Mouse (Mus musculus) heart, embryonic 16.5 days (tissue): ENCODE measurements around the gene Cit. TPM values are rescaled to one million over a fixed set of nuclear protein-coding genes. Genes with fewer than 3 reads are reported as not detected.

Experiments
- ATAC-seq: fragments of 200-750 bp; cut with Nextera tagmentation; replicated peaks from 2 replicates; pipeline ENCODE4 v1.8.0; 2017; ENCODE audit warnings: moderate number of reproducible peaks; ENCODE audit not compliant: insufficient read depth, low FRiP score; ENCODE audit errors: extremely low read depth
- H3K27ac ChIP-seq: fragments of 300-500 bp; sonication (generic); 2 replicates; pipeline ENCODE4 v1.5.1; 2014; ENCODE audit warnings: mild to moderate bottlenecking, low read length, control low read depth, moderate library complexity
- H3K27me3 ChIP-seq: fragments of 300-500 bp; sonication (generic); 2 replicates; pipeline ENCODE4 v1.6.1; 2014; ENCODE audit warnings: low read length, mixed read lengths; ENCODE audit not compliant: control insufficient read depth, insufficient read depth
- H3K36me3 ChIP-seq: fragments of 300-500 bp; sonication (generic); 2 replicates; pipeline ENCODE4 v1.6.1; 2014; ENCODE audit not compliant: control insufficient read depth, insufficient read depth
- H3K4me1 ChIP-seq: fragments of 300-500 bp; sonication (generic); 2 replicates; pipeline ENCODE4 v1.6.1; 2014; ENCODE audit warnings: low read length, mixed read lengths; ENCODE audit not compliant: control insufficient read depth, insufficient read depth
- H3K4me2 ChIP-seq: fragments of 300-500 bp; sonication (generic); 2 replicates; pipeline ENCODE4 v1.6.1; 2014; ENCODE audit warnings: low read depth, mild to moderate bottlenecking, control low read depth, low read length
- H3K4me3 ChIP-seq: fragments of 300-500 bp; sonication (generic); 2 replicates; pipeline ENCODE4 v1.5.1; 2014; ENCODE audit warnings: mild to moderate bottlenecking, control low read depth, low read length
- H3K9ac ChIP-seq: fragments of 300-500 bp; sonication (generic); 2 replicates; pipeline ENCODE4 v1.6.1; 2014; ENCODE audit warnings: low read length, control low read depth
- H3K9me3 ChIP-seq: fragments of 300-500 bp; sonication (generic); replicated peaks from 2 replicates; pipeline ENCODE4 v1.6.1; 2016; ENCODE audit warnings: low read length; ENCODE audit not compliant: control insufficient read depth
- WGBS: fragments of 180-500 bp; shearing (Covaris S2); extraction: QIAGEN DNeasy Blood & Tissue Kit; methylation state at CpG from one replicate; pipeline ENCODE4 v1.1.7; 2014; 5-methylcytosine and 5-hydroxymethylcytosine counted together
- polyA plus RNA-seq: library from polyadenylated mRNA; unstranded; fragments of >200 nt; fragmentation: Nextera tagmentation; extraction: Ambion mirVana; gene quantifications from 2 replicates; pipeline ENCODE4 v1.2.1, GENCODE M21; 2015

Gene Cit
- polyA plus RNA-seq, 1 experiment from 2014 or later: 21.7 TPM

DNA sequence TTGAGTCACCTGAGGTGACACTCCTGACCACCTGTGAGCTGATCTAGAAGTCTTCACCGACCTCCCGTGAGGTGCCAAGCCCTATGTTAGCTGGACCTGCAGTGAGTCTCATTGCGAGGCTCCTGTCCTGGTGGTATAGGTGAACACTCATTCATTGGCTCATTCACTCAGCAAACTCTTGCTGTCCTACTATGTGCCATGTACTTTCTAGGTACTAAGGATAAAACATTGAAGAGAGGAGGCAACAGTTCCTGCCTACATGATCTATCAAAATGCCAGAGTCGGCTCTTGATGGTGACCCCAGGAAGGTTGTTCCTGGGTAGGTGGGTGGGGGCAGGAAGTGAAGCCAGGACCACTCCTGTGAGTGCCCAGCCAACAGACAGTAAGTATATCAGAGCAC lies 72.9 kb downstream of the Cit start:
- ATAC-seq: no peak
- no peak overlapping the region for H3K4me3 ChIP-seq
- H3K9me3 ChIP-seq: no peaks in the 10 kb centered on the region
- WGBS: 84% methylated on average over 4 of the region's 4 CpGs
- H3K36me3 ChIP-seq: no peaks in the 10 kb centered on the region
- no peak overlapping the region for H3K4me2 ChIP-seq
- no peaks in the 10 kb centered on the region for H3K27me3 ChIP-seq
- H3K27ac ChIP-seq: no peak overlapping the region
- no peaks in the 10 kb centered on the region for H3K4me1 ChIP-seq
- no peak overlapping the region for H3K9ac ChIP-seq

DNA sequence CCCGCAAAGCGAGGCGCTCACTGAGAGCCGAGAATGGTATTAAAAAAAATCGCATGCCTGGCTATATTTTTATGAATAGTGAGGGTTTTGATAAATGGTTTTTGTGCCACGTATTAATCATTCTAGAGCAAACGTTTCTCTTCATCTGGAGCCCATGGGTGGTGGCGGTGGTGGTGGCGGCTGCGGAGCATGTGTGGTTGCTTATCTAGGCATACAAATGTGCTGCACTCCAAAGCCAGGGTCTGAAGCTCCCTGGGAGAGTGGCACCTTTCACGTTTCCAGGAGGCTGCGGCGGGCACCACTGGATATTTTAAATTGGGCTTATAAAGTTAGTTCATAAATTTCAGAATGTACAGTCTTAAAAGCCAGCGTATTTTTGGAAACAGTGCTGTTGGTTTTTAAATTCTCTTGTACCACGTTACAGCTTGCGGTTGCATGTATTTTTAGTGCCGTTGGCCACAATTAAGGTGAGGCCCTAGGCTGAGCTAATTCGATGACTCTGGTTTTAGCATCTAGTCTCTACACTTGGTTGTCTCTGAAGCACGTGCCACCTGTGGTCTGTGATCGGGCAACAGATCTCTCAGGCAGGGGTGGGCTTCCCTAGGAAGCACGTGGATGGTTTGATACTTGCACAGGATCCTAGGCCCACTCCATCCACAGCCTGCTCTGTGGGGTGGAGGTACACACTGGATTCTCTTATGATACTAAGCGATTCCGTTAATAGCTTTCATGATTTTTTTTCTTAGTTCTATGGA lies 73.7 kb downstream of the Cit start:
- WGBS: 89% methylated on average over 23 of the region's 23 CpGs

DNA sequence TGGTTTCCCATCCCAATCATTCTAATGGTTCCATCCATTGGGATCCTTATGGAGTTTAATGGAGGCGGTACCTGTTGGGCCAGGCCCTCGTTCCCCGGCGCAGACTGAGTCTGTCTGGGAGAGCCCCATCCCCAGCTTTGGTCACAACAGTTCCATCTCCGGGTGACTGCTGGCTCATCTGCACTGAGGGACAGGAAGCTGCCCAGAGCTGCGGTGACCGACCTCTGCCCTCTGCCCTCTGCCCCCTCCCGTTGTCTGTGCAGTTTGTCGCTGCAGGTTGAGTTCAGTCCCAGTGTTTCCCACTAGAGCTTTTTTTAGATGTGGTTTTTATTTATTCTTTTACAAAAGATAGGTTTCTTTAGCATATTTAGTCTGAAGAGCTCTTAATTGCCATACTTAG lies 76.9 kb downstream of the Cit start:
- Histone ChIP-seq H3K9me3 (no peaks in the 10 kb centered on the region), H3K4me2 (no peak overlapping the region), H3K9ac (no peak overlapping the region), H3K27ac (no peak overlapping the region), H3K4me3 (no peak overlapping the region), H3K36me3 (peaks cover under 1% of the 10 kb centered on the region; the same call in 1 of the 2 replicates), H3K4me1 (no peaks in the 10 kb centered on the region), H3K27me3 (no peaks in the 10 kb centered on the region)
- WGBS: 77% methylated on average over 9 of the region's 9 CpGs
- ATAC-seq: no peak

More for the DNA sequence above, 73.7 kb downstream of the Cit start:
- no peaks in the 10 kb centered on the region for H3K4me1 ChIP-seq
- no peak overlapping the region for H3K9ac ChIP-seq
- no peak overlapping the region for H3K4me3 ChIP-seq
- H3K4me2 ChIP-seq: no peak overlapping the region
- H3K27ac ChIP-seq: no peak overlapping the region
- no peaks in the 10 kb centered on the region for H3K36me3 ChIP-seq
- ATAC-seq: no peak
- H3K27me3 ChIP-seq: no peaks in the 10 kb centered on the region
- H3K9me3 ChIP-seq: no peaks in the 10 kb centered on the region

- Histone ChIP-seq H3K36me3 (peaks cover 9% of the 10 kb centered on the region), H3K27ac (no peak overlapping the region), H3K4me1 (no peaks in the 10 kb centered on the region), H3K4me2 (no peak overlapping the region), H3K4me3 (no peak overlapping the region), H3K9me3 (no peaks in the 10 kb centered on the region), H3K27me3 (no peaks in the 10 kb centered on the region), H3K9ac (no peak overlapping the region)
- ATAC-seq: no peak
- 86% methylated on average over 7 of the region's 7 CpGs for WGBS
Measured at GRCm38 (mm10) chr5:115924946-115925345, 79.9 kb downstream of the Cit start.

DNA sequence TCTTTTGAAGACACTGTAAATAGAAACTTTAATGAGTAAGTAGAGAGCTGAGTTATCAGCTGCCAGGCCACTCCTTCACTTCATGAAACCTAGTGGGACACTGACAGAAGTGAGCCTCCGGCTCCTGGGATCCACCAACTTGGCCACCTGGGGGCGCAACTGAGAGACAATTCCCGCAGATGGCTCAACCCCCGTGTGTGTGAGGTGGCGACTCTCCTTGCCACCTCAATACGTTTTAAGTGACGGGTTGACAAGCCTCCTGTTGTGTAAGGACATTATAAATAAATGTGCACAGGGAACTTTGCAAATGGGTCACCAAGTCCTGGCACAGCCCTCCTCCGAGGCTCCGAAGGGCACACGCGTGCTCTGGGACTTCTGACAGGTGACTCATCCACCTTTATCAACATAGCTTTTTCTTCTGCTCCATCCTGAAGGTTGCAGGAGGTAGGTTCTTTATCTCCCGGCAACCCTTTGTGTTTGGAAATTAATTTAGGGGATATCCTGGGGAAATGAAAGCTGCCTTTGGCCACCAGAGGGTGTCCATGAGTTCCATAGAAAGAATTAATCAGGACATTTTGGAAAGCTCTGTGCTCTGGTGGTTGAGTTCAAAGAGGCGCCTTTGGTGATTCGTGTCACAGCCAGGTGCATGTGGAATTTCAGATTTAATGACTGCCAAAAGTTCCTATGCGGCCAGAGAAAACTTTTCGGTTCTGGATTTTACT lies 83.9 kb downstream of the Cit start:
- no peaks in the 10 kb centered on the region for H3K4me1 ChIP-seq
- no peak for ATAC-seq
- H3K36me3 ChIP-seq: peaks cover 34% of the 10 kb centered on the region
- no peak overlapping the region for H3K9ac ChIP-seq
- 83% methylated on average over 16 of the region's 16 CpGs for WGBS
- no peaks in the 10 kb centered on the region for H3K27me3 ChIP-seq
- no peak overlapping the region for H3K4me3 ChIP-seq
- no peaks in the 10 kb centered on the region for H3K9me3 ChIP-seq
- no peak overlapping the region for H3K27ac ChIP-seq
- no peak overlapping the region for H3K4me2 ChIP-seq

GRCm38 (mm10) chr5:115932325-115932724 lies 87.2 kb downstream of the Cit start:
- Histone ChIP-seq H3K36me3 (peaks cover 34% of the 10 kb centered on the region), H3K4me3 (no peak overlapping the region), H3K4me2 (no peak overlapping the region), H3K27ac (no peak overlapping the region), H3K4me1 (no peaks in the 10 kb centered on the region), H3K27me3 (no peaks in the 10 kb centered on the region), H3K9me3 (no peaks in the 10 kb centered on the region), H3K9ac (no peak overlapping the region)
- ATAC-seq: no peak
- WGBS: 94% methylated on average over 11 of the region's 11 CpGs

DNA sequence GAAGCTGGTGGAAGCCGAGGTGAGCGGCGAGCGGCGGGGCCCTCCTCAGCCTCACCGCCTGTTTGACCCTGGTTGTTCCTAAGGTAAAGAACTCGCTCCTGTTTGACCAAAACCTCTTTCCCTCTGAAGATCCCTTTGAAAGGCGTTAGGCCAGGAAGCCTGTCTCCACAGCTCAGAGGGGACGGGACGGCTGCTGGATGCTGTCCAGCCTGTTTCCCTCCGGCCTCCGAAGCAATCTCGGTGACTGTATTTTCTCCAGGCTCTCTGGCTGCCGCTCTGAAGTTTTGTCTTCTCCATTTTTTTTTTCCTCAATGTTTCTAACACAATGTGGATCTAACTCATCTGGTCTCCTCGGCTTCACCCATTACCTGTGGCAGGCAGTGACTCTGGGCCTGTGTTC lies 91.8 kb downstream of the Cit start:
- Histone ChIP-seq H3K36me3 (peaks cover 32% of the 10 kb centered on the region), H3K4me1 (no peaks in the 10 kb centered on the region), H3K27ac (no peak overlapping the region), H3K4me3 (no peak overlapping the region), H3K9me3 (no peaks in the 10 kb centered on the region), H3K4me2 (no peak overlapping the region), H3K9ac (no peak overlapping the region), H3K27me3 (no peaks in the 10 kb centered on the region)
- ATAC-seq: no peak
- WGBS: 71% methylated on average over 15 of the region's 15 CpGs

DNA sequence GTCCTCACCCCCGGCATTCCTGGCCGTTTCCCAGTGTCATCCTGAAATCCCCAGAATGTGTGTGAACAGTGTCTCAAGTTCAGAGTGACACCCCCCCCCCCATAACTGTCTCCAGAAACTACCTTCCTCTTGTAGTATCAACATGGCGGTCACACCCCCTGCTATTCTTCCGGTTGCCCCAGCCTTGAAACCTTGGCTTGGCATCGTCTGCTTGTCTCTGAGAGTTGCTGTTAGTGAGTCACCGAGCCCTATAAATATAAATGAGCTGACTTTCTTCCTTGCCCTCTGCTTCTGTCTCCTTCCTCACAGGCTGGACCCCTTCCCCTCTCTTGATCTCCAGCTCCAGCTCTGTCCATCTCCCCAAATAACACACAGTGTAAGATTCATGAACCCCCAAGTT lies 92.5 kb downstream of the Cit start:
- H3K27me3 ChIP-seq: no peaks in the 10 kb centered on the region
- H3K27ac ChIP-seq: no peak overlapping the region
- H3K4me2 ChIP-seq: no peak overlapping the region
- H3K4me1 ChIP-seq: no peaks in the 10 kb centered on the region
- no peak for ATAC-seq
- no peak overlapping the region for H3K4me3 ChIP-seq
- H3K9me3 ChIP-seq: no peaks in the 10 kb centered on the region
- 88% methylated on average over 6 of the region's 6 CpGs for WGBS
- H3K9ac ChIP-seq: no peak overlapping the region
- H3K36me3 ChIP-seq: peaks cover 33% of the 10 kb centered on the region

DNA sequence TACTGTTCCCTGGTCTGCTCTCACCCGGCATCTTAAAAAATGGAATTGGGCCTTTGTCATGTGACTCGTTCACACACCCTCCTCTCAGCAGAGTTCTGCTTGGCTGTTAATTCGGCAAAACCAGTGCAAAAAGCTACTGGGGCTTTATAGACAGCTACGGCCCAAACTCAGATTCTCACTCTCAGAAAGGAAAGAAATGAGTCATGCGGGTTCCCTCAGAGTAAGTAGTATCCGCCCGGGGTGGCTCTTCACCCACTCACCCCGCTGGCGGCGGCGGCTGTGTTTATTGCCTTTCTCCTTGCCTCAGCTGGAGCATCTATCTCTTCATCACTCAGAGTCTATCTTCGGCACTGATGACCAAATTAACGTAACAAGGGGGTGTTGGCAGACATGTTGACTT lies 93.9 kb downstream of the Cit start:
- Histone ChIP-seq H3K36me3 (peaks cover 28% of the 10 kb centered on the region), H3K27me3 (no peaks in the 10 kb centered on the region), H3K4me2 (no peak overlapping the region), H3K4me1 (no peaks in the 10 kb centered on the region), H3K9ac (no peak overlapping the region), H3K27ac (no peak overlapping the region), H3K4me3 (no peak overlapping the region), H3K9me3 (no peaks in the 10 kb centered on the region)
- WGBS: 87% methylated on average over 13 of the region's 13 CpGs
- no peak for ATAC-seq
